Mouse (Mus musculus) spleen, adult 2 months (tissue): Measurements from ENCODE around the gene Igfbpl1. TPM values are rescaled to one million over a fixed set of nuclear protein-coding genes. Genes with fewer than 3 reads are reported as not detected.

Experiments
- DNase-seq, 2 experiments: peaks; one replicate each; pipeline versions ENCODE4 v3.0.0 to v3.0.0-alpha.2; 2012 to 2021; ENCODE audit warnings: low spot score in 2 of 2, low read depth in 1 of 2
- H3K27ac ChIP-seq: fragments of 200-500 bp; 2 replicates; pipeline ENCODE4 v1.5.1; 2012; ENCODE audit warnings: low read length, inconsistent platforms; ENCODE audit not compliant: insufficient read depth
- H3K27me3 ChIP-seq: fragments of 200-500 bp; 2 replicates; pipeline ENCODE4 v1.6.1; 2012; ENCODE audit warnings: mild to moderate bottlenecking, moderate library complexity, low read length, inconsistent platforms; ENCODE audit not compliant: control insufficient read depth, insufficient read depth
- H3K36me3 ChIP-seq: fragments of 200-500 bp; 2 replicates; pipeline ENCODE4 v1.6.1; 2012; ENCODE audit warnings: mild to moderate bottlenecking, low read length, inconsistent platforms; ENCODE audit not compliant: control insufficient read depth, insufficient read depth
- H3K4me1 ChIP-seq: fragments of 200-500 bp; 2 replicates; pipeline ENCODE4 v1.6.1; 2011; ENCODE audit warnings: inconsistent platforms; ENCODE audit not compliant: control insufficient read depth, insufficient read depth, insufficient read length
- H3K4me3 ChIP-seq: fragments of 200-500 bp; 2 replicates; pipeline ENCODE4 v1.5.1; 2011; ENCODE audit warnings: mild to moderate bottlenecking, inconsistent platforms; ENCODE audit not compliant: insufficient read depth, insufficient read length; ENCODE audit errors: extremely low read depth
- CTCF ChIP-seq: fragments of 200-500 bp; IDR thresholded peaks from 2 replicates; pipeline ENCODE4 v1.5.1; 2011; ENCODE audit warnings: mild to moderate bottlenecking, inconsistent platforms; ENCODE audit not compliant: insufficient read depth, insufficient read length, insufficient replicate concordance; ENCODE audit errors: extremely low read depth
- POLR2A ChIP-seq: fragments of 200-500 bp; IDR thresholded peaks from 2 replicates; pipeline ENCODE4 v1.6.1; 2011; ENCODE audit warnings: low read depth, low read length, inconsistent platforms
- WGBS: fragments of 180-500 bp; shearing (Covaris S2); methylation state at CpG from one replicate; pipeline ENCODE4 v1.1.7; 2018; 5-methylcytosine and 5-hydroxymethylcytosine counted together
- polyA plus RNA-seq: library from polyadenylated mRNA; depleted of rRNA; stranded (reverse); fragments of >200 nt; gene quantifications from 2 replicates; pipeline ENCODE4 v1.2.3, GENCODE M21; 2012

Igfbpl1 gene
- polyA plus RNA-seq, 1 experiment, result not detected

DNA sequence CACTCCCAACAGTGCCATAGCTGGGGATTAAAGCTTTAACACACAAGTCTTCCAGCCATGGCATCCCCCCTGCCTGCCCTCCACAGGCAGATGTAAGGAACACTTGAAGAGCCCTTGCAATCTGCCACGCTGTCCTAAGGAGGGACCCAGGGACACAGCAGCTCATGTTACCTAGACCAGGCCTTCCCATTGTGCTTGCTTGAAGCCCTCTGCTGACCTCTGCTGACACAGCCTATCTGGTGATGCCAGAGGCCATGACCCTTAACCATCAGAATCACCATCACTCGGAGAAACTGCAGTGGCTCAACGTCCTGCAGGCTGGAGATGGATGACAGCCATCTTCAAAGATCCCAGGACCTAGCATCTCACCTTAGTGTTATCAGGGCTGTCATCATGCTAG, 4.7 kb downstream of the Igfbpl1 start:
- TF ChIP-seq POLR2A (no peak), CTCF (no peak)
- 64% methylated on average over 3 of the region's 3 CpGs for WGBS
- Histone ChIP-seq H3K36me3 (no peaks in the 10 kb centered on the region), H3K27ac (no peak overlapping the region), H3K4me1 (peaks cover 2% of the 10 kb centered on the region; the same call in 1 of the 2 replicates), H3K4me3 (no peak overlapping the region), H3K27me3 (peaks cover 8% of the 10 kb centered on the region)
- no peak for DNase-seq

DNA sequence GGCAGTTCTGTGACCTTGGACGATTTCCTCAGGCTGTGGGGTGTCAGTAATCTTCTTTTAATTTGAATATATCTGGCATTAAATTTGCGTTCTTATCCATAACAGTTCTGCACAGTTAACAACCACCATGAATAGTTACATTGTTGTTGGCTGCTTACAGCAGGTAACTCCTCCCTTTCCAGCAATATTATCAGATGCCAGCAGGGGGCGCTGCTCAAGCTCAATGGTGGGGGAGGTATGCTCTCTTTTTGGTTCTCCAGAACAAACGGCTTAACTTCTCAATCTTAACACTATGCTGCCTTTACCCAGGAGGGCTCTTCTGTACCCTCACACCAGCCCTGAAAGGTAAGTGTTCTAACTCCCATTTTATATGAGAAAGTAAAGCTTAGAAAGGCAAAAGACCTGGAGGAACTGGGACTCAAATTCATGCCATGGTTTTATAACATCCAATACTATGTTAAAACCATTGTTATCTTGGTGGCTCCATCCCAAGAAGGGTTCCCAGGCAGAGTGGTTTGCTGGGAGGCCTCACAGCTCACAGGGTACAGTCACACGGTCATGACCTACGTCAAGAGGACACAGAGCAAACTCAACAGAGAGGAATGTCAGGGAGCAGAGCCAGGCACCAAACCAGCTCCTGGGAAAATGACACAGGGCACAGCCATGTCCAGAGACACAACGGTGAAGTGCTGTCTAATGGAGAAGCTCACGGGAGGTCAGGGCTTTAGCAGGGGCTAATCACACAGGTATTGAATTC, 6.5 kb downstream of the Igfbpl1 start:
- Histone ChIP-seq H3K4me1 (peaks cover 2% of the 10 kb centered on the region; the same call in 1 of the 2 replicates), H3K27ac (no peak overlapping the region), H3K4me3 (no peak overlapping the region), H3K36me3 (no peaks in the 10 kb centered on the region), H3K27me3 (peaks cover 2% of the 10 kb centered on the region; the same call in 1 of the 2 replicates)
- no peak for TF ChIP-seq POLR2A
- TF ChIP-seq CTCF, result peak; percentile 55; the same call in 1 of the 2 replicates
- peak in 1 of 2 experiments; percentile 43 for DNase-seq
- WGBS, result 43% methylated on average over 8 of the region's 8 CpGs

DNA sequence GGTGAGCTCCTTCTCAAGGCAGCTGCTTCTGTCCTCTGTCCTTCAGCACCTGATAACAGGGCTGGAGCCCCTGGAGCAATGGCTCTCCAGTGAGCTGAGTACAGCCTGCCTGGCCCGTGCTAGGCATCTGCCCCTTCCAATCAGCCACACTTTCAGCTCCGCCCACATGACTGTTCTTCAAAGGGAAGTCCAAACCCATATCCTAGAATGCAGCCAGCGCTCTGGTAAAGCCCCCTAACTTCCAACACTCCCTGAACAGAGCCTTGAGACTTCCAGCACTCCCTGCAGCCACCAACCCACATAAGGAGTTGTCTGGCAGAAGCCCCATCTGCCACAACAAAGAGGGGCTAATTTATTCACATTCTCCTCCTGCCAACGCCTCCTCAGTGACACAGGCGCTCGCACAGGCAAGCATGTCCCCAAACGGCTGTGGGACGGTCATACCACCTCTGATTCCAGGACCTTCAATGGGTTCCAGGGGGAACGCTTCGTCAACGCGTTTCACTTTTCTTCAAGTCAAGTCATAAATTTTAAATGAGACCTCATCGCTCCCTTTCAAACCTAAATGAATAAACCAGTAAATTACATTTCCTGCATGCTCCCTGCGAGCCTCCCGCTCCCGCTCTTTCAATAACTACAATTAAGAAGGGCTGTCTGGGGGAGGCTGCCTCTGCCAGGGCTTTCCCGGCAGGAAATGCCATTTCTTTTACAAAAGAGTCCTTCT, 7.4 kb downstream of the Igfbpl1 start:
- 3% methylated on average over 17 of the region's 17 CpGs for WGBS
- no peaks in the 10 kb centered on the region for H3K36me3 ChIP-seq
- no peak for DNase-seq
- H3K27ac ChIP-seq, result no peak overlapping the region
- H3K27me3 ChIP-seq, result no peaks in the 10 kb centered on the region
- no peak for TF ChIP-seq POLR2A
- H3K4me3 ChIP-seq, result peak overlapping the region; percentile 16; the same call in 1 of the 2 replicates
- peaks cover 2% of the 10 kb centered on the region; the same call in 1 of the 2 replicates for H3K4me1 ChIP-seq

DNA sequence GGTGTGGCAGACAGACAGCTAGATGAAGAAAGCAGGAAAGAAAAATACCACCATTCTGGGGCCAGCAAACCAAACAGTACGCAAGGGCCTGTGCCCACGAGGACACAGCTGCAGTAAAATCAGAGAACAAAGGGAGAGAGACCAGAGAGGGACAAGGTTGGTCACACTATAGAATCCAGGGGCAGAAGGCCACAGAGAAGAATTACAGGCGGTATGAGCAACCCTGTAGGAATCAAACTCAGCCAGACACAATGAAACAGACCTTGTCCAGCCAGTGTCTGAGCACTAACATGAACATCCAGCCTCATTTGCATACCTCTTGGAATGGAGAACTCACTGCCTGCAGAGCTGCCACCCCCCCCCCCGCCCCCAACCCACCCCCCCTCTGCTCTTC, 7.9 kb downstream of the Igfbpl1 start:
- no peak overlapping the region for H3K27ac ChIP-seq
- no peaks in the 10 kb centered on the region for H3K36me3 ChIP-seq
- no peak for TF ChIP-seq CTCF
- no peak for TF ChIP-seq POLR2A
- H3K4me3 ChIP-seq, result no peak overlapping the region
- 36% methylated on average over 4 of the region's 4 CpGs for WGBS
- no peaks in the 10 kb centered on the region for H3K27me3 ChIP-seq
- no peak for DNase-seq
- peaks cover 2% of the 10 kb centered on the region; the same call in 1 of the 2 replicates for H3K4me1 ChIP-seq

DNA sequence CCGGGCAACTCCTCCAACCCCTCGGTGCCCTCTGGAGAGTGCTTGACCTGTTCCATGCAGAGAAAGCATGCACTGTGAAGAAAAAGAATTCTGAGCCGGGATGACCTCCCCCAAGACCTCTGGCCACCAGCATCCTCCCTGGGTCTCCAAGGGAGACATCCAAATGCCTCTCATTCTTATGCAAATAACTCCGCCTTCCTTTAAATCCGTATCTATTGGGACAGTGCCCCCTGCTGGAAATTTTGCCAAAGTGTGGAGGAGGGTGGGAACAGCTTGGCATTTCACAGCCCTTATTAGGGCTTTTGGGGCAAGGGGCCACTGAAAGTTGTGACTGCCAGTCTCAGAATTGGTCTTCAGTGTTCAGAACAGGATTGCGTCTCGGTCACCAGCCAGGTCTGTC, 11.2 kb downstream of the Igfbpl1 start:
- 60% methylated on average over 7 of the region's 7 CpGs for WGBS
- H3K27ac ChIP-seq, result no peak overlapping the region
- H3K27me3 ChIP-seq, result no peaks in the 10 kb centered on the region
- H3K4me1 ChIP-seq, result peaks cover 2% of the 10 kb centered on the region; the same call in 1 of the 2 replicates
- H3K4me3 ChIP-seq, result no peak overlapping the region
- H3K36me3 ChIP-seq, result no peaks in the 10 kb centered on the region
- peak in 1 of 2 experiments; percentile 21 for DNase-seq
- peak; percentile 36; the same call in 1 of the 2 replicates for TF ChIP-seq CTCF
- no peak for TF ChIP-seq POLR2A

DNA sequence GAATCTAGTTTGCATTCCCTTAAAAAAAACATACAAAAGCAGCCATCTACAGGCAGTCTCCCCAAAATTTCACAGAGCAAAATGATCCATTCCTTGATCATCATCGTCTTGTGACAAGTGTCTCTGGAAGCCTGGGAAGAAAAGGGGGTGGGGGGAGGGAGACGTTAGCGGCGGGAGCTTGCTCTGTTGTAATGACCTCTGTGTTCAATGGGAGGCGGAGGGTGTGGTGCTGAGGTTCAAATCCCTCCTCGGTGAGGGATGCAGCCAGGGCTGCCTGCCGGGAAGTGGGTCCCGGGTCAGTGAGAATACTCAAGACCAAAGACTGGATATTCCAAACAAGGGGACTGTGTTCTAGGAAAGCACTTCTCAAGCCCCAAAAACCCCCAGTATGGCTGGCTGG, 15.5 kb downstream of the Igfbpl1 start:
- WGBS, result 69% methylated on average over 8 of the region's 8 CpGs
- no peak overlapping the region for H3K27ac ChIP-seq
- no peaks in the 10 kb centered on the region for H3K36me3 ChIP-seq
- no peaks in the 10 kb centered on the region for H3K4me1 ChIP-seq
- TF ChIP-seq POLR2A (no peak), CTCF (no peak)
- DNase-seq, result no peak
- H3K27me3 ChIP-seq, result no peaks in the 10 kb centered on the region
- no peak overlapping the region for H3K4me3 ChIP-seq
